Mouse (Mus musculus) T-helper 1 cell (primary cell): ENCODE results near the gene Dnaja2.

Experiments
- in situ Hi-C: fragments of 300-600 bp; cut with MboI, MseI; formaldehyde crosslinking; loops from one replicate; pipeline ENCODE4 v1.15.1; 2025; ENCODE audit warnings: high pct_unique_total_duplicates

Dnaja2 gene

DNA sequence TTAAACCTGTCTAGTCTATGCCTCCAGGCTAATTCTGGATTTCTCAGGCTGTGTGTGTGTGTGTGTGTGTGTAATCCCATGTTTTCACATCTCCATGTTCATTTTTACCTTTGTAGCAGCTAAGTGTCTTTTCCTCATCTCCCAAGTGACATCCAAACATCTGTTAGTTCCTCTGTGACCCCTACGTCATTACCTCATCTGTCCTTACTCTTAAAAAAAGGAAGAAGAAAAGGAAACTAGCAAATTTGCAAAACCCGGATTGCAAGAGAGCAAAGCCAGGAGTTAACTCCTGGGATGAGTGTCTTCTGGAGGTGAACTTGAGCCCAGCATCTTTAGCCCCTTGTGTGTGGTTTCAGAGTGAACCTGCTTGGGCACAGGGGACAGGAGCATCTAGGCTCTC is 52.8 kb downstream of the Dnaja2 start:
- in situ Hi-C loops: no loop called here

GRCm38 (mm10) chr8:85500955-85501685 is 54.0 kb downstream of the Dnaja2 start:
- in situ Hi-C loops: no loop called here

DNA sequence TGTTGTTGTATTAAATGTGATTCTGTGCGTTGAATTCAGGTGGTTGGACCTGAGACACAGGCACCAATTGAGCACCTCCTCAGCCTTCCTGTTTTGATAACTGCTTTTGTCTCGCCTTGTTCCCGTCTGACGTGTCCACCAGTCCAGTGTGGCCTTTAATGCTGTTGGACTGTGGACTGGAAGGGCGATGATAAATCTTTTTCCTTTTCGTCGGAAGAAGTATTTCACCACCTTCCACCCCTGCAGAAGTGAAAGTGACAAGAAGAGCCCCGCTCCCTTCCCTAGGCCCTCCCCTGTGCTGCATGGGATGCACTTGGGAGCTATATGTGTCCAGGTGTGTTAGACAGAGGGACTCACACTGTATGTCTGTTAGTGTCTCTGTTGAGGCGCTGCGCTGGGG is 54.7 kb downstream of the Dnaja2 start:
- in situ Hi-C loops: no loop called here

- in situ Hi-C loops: no loop called here
Measured at GRCm38 (mm10) chr8:85498577-85498976, 56.6 kb downstream of the Dnaja2 start.

DNA sequence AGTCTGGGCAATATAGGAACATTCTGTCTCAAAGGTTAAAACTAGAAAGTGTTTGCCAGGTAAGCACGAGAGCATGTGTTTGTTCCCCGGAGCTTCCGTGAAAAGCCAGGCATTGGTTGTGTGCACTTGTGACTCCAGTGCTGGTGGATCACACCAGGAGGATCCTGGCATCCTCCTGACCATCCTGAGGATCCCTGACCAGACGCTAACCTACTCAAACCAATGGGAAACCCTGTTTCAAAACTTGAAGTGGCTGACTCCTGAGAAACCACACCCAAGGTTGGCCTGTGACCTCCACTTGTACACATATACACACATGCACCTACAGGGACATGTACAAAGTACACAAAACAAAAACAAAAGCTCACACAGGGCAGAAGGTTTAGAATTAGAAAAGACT is 58.4 kb downstream of the Dnaja2 start:
- in situ Hi-C loops: no loop called here

- in situ Hi-C loops: no loop called here
Measured at GRCm38 (mm10) chr8:85496125-85496524, 59.0 kb downstream of the Dnaja2 start.

DNA sequence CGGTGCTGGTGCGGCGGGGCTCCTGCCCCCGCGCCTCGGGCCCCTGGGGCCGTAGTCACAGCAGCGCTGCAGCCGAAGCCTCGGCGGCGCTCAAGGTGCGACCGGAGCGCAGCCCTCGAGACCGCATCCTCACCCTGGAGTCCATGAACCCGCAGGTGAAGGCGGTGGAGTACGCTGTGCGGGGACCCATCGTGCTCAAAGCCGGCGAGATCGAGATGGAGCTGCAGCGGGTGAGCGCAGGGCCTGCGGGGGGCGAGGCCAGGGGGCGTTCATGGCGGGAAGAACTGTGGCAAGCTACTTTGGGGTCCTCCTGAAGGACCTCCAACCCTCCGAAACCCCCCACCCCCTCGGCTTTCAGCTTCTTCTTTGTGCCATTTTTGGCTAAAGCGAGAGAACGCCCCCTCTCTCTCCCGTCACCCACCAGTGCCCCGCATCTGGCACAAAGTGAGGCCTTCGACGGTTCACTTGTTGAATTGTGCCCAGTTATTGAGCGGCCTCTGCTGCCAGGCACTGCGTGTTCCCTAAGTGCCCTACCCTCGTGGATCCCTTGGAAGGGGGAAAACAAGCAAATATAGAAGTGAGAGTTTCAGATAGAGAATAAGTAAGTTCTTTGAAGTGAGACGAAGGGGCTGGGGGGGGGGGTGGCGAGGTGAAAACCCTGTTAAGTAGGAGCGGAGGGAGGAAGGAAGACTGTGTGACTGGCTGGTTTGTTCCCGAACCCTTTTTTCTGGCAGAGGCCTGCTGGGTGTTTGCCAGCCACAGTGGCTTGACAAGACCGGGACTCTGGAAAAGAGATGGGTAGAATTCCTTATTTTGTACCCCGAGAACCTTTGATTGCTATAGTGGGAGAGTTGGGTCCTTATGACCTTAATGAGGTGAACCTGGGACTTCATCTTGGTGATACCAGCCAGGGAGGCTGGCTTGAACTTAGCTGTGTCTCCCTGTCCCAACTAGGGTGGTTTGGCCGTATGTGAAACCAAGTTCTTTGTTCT is 61.9 kb downstream of the Dnaja2 start:
- in situ Hi-C loops: no loop called here

DNA sequence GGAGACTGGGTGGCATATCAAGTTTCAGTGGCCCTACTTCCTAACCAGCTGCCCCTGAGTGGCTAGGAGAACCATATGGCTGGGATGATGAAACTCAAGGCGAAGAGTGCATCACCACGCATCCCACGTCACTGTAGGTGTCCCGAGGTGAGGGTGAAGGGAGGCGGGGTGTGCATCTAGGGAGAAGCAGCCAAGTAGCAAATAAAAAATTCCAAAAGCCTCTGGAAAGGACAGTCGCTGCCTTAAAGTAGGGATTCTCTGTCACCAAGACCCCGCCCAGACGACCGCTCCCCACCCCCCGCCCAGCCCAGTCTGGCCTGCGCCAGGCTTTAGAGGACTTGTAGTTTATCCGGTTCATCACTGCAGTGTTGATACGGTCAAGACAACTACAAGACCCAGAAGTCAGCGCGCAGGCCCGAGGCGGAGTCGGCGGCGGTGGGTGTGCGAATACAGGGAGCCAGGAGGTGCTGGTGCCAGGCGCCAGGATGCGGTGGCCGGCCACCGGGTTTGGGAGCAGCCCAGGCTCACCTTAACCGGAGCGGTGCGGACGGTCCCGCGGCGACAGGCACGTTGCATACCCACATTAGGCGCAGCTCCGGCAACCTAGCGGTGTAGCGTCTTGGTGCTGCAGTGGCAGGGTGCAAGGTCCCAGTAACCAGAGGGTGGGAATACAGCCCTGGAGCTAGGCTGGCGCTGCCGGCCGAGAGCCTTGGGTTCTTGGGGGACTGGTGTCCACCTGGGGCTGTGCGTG is 62.8 kb downstream of the Dnaja2 start, which contains the start of gene Gpt2:
Gene Gpt2 (plus strand): TSS at position 452 of the 751 bp plus-strand sequence.
- in situ Hi-C loops: no loop called here

DNA sequence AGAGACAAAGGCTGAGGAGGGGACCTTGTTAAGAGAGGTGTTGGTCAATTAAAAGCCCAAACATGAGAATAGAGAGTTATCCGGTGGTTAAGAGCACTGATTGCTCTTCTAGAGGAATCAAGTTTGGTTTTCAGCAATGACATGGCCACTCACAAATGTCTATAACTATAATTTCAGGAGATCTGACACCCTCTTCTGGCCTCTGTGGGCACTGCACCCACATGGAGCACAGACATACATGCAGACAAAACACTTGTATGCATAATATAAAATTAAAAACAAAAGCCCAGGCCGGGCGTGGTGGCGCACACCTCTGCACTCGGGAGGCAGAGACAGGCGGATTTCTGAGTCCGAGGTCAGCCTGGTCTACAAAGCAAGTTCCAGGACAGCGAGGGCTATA is 65.6 kb downstream of the Dnaja2 start:
- in situ Hi-C loops: no loop called here

DNA sequence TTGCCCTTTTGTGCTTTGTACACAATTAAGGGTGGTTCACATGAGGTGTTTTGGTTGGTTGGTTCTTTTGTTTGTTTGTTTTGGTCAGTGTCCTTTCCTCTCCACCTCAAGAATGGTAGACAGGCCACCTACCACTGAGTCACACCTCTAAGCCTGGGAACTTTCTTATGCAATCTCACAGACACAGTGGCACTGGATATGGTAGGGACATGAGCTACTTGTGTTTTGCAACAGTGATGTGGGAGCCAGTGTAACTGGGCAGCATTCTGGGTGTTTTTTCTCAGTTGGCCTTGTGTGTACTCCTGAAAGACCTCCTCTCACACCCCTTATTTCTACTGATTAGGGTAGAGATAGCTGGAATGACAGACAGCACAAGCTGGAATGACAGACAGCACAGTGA is 66.5 kb downstream of the Dnaja2 start:
- in situ Hi-C loops: no loop called here

DNA sequence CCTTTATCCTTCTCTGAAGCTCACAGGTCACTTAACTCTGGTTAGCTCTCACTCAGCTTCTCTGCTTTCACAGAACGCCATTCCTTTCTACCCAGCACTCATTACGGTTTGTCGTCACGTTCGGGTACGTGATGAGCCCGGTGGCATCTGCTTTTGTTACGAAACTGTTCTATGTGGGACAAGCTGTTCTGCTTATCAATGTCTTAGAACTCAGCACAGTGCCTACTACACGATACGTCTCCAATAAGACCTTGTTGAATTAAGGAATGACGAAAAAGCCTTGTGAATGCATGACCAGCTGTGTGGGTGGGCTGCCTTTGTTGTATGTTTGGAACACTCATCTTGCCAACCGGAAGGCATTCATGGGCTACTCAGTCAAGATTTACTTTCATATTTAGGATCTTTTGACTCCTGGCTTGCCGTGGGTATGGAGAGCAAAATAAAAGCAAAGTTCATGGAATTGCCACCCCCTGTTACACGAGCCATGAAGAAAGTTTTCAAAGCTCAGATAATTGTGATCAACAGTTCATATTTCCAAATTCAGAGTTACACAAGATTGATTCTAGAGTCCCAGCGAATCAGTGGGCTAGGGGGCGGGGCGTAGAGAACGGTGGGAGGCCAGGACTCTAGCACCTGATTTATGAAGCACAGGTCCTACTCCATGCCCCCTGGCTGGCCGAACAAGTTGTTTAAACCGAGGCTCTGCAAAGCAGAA is 67.1 kb downstream of the Dnaja2 start:
- in situ Hi-C loops: no loop called here
